Mouse (Mus musculus) CD8-positive naive resting alpha-beta T cell, adult 2 months (primary cell): ENCODE data around the gene Gm3233.
"Not testable (repeated sequence)": the region's sequence is repeated elsewhere in the genome, so short reads cannot be mapped to it uniquely, and the experiment has no call there.

ENCODE experiments used
- DNase-seq, 2 experiments: peaks; one replicate each; pipeline ENCODE4 v3.0.0; 2022; ENCODE audit warnings: low read depth in 2 of 2, low spot score in 2 of 2

The Gm3233 gene

DNA sequence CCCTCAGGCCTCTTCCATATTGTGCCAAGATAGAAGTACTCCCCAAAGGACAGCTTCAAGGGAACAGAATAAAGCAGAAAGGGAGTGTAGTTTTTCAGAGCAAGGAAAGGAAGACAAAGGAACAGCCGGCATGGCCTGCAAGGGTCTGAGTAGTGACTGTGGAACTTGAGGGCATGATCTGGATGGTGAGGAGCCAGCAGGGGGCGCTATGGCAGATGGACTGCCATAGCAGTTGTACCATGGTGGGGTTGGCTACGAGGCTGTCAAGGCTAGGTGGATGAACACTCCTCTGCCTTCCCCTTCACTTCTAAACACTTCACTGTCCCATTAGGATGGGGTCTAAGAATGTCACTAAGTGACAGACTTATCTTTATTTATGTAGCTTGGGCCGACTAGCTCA lies 30.2 kb downstream of the Gm3233 start:
- no peak for DNase-seq

DNA sequence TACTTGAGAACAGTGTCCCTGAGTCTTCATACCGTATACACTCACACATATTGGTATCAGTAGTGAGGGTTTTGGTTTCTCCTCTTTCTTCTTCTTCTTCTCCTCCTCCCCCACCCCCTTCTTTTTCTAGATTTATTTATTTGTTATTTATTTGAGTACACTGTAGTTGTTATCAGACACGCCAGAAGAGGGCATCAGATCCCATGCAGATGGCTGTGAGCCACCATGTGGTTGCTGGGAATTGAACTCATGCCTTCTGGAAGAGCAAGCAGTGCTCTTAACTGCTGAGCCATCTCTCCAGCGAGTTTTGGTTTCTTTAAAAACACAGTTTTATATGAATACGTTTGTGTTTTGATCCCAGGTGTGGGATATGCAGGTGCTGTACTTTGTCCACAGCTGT lies 31.2 kb downstream of the Gm3233 start:
- DNase-seq, result no peak

- DNase-seq, result no peak
Measured at GRCm38 (mm10) chr10:77726186-77726585, 33.3 kb downstream of the Gm3233 start, which contains the start of gene Gm10100. Gene Gm10100 (plus strand): TSS chr10:77726486.

DNA sequence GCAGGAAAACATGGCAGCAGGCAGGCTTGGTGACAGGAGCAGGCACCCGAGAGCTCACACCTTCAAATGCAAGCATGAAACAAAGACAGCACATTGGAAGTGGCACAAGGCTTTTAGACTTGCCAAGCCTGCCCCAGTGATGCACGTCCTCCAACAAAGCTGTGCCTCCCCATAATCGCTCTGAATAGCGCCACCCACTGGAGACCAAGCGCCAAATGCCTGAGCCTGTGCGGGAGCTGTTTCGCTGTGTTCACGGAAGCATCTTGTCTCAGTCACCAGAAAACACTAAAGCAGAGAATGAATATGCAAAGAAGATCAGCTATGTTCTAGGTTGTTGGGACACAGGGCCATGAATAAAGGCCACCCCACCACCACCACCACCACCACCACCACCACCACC lies 34.6 kb downstream of the Gm3233 start:
- no peak for DNase-seq

DNA sequence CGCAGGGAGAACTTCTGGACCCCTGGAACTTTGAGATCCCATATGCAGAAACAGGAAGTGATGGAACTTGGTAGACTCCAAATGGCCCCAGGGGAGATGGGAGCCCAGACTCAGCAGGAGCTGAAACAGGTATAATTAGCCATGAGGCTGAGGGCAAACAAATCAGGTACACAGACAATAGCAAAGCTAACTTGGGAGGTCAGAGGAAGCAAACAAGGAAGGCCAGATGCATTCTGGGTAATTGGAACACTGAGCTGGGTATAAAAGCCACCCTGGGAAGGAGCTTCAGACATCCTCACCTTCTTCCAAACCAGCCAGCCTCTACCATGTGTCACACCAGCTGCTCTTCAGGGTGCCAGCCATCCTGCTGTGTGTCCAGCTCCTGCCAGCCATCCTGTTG lies 39.2 kb downstream of the Gm3233 start, which contains the start of gene Krtap12-1:
Krtap12-1 (plus strand) TSS at position 301 of the 400 bp plus-strand sequence.
- DNase-seq, result not testable (repeated sequence)

GRCm38 (mm10) chr10:77715507-77715906 lies 44.0 kb downstream of the Gm3233 start, which contains the start of gene Gm10142:
Gene Gm10142 (plus strand): TSS chr10:77715807.
- no peak for DNase-seq

DNA sequence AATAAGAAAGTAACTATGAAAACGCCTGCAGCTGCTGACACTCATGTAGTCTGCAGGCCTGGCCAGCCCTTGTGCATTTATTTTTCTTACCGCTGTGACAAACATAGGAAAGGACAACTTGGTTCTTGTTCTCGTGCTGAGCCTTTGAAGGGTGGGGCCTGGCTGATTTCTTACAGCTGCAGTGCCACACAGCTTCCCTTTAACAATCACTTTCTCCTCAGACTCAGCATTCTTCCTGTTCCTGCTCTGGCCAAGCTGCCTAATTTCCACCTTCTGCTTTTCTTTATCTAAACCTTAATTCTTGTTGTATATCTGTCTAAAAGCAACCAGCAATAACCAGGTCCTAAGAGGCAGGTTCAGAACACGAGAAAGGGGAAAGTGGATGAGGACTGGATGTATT lies 45.7 kb downstream of the Gm3233 start:
- no peak for DNase-seq

- not testable (repeated sequence) for DNase-seq
Measured at GRCm38 (mm10) chr10:77711157-77711556, 48.3 kb downstream of the Gm3233 start, which contains the start of gene Gm10024. Gene Gm10024 (plus strand): TSS chr10:77711457.

DNA sequence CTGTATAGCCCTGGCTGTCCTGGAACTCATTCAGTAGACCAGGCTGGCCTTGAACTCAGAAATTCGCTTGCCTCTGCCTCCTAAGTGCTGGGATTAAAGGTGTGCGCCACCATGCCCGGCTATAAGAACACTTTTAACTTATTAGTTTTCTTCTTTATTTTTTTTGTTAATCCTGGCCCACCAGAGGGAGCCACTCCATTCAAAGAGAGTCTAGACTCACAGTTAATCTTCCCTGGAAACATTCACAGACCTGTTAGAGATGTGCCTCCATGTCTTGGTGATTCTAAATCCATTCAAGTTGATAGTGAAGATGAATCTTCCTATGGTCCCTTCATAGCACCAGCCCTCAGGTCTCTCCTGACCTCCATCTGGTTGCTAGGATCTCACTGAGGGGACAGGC lies 49.7 kb downstream of the Gm3233 start:
- no peak for DNase-seq
